Mouse (Mus musculus) MEL (cell line): ENCODE measurements around the gene Sipa1l1.

ENCODE experiments used
- CHD2 ChIP-seq: IDR thresholded peaks from 2 replicates; pipeline ENCODE4 v1.6.1; 2011; ENCODE audit warnings: low read length, improper control_type of control experiment
- CTCF ChIP-seq, 3 experiments: IDR thresholded peaks in 2 of 3; conservative IDR thresholded peaks in 1 of 3; 2 replicates each; pipeline ENCODE4 v1.5.1; 2011 to 2012; ENCODE audit warnings: low read length in 3 of 3, low read depth in 2 of 3, mild to moderate bottlenecking in 2 of 3, improper control_type of control experiment in 1 of 3, inconsistent platforms in 1 of 3, mixed read lengths in 1 of 3, moderate library complexity in 1 of 3; ENCODE audit not compliant: control insufficient read depth in 1 of 3, insufficient read depth in 1 of 3, poor library complexity in 1 of 3, severe bottlenecking in 1 of 3
- MAFK ChIP-seq: IDR thresholded peaks from 2 replicates; pipeline ENCODE4 v1.6.1; 2011; ENCODE audit warnings: low read depth, mild to moderate bottlenecking, low read length, improper control_type of control experiment, borderline replicate concordance
- MAZ ChIP-seq: IDR thresholded peaks from 2 replicates; pipeline ENCODE4 v1.6.1; 2012; ENCODE audit warnings: low read depth, mild to moderate bottlenecking, inconsistent platforms, low read length, improper control_type of control experiment
- MXI1 ChIP-seq: IDR thresholded peaks from 2 replicates; pipeline ENCODE4 v1.6.1; 2011; ENCODE audit warnings: mild to moderate bottlenecking, low read depth, low read length, improper control_type of control experiment
- POLR2A ChIP-seq, 2 experiments: IDR thresholded peaks; 2 replicates each; pipeline ENCODE4 v1.6.1; 2011 to 2012; ENCODE audit warnings: low read length in 2 of 2, mild to moderate bottlenecking in 2 of 2, control low read depth in 1 of 2, improper control_type of control experiment in 1 of 2, low read depth in 1 of 2, moderate library complexity in 1 of 2; ENCODE audit not compliant: control insufficient read depth in 1 of 2, insufficient read depth in 1 of 2, poor library complexity in 1 of 2
- RCOR1 ChIP-seq: IDR thresholded peaks from 2 replicates; pipeline ENCODE4 v1.6.1; 2012; ENCODE audit warnings: low read depth, mild to moderate bottlenecking, inconsistent platforms, low read length, improper control_type of control experiment
- SIN3A ChIP-seq: IDR thresholded peaks from 2 replicates; pipeline ENCODE4 v1.6.1; 2012; ENCODE audit warnings: low read length, improper control_type of control experiment, inconsistent platforms
- USF1 ChIP-seq: IDR thresholded peaks from 2 replicates; pipeline ENCODE4 v1.6.1; 2014; ENCODE audit warnings: low read depth, mild to moderate bottlenecking, inconsistent platforms, low read length, improper control_type of control experiment, moderate library complexity
- USF2 ChIP-seq, 2 experiments: IDR thresholded peaks; 2 replicates each; pipeline ENCODE4 v1.6.1; 2011 to 2012; ENCODE audit warnings: improper control_type of control experiment in 2 of 2, low read length in 2 of 2, borderline replicate concordance in 1 of 2, inconsistent platforms in 1 of 2, low read depth in 1 of 2, mild to moderate bottlenecking in 1 of 2; ENCODE audit not compliant: insufficient read depth in 1 of 2
- ZNF384 ChIP-seq: IDR thresholded peaks from 2 replicates; pipeline ENCODE4 v1.6.1; 2012; ENCODE audit warnings: low read depth, mild to moderate bottlenecking, inconsistent platforms, low read length, improper control_type of control experiment

- TF ChIP-seq USF1 (no peak), MAZ (no peak), MXI1 (no peak), CTCF (IDR thresholded peaks at IDR 0.05 in 2 of 3, conservative IDR thresholded peaks at IDR 0.05 in 1 of 3; ENCODE audit: control insufficient read depth in 1 of 3, insufficient read depth in 1 of 3, low read depth in 2 of 3, low read length in 3 of 3, poor library complexity in 1 of 3, severe bottlenecking in 1 of 3) (no peak), MAFK (no peak), SIN3A (no peak), ZNF384 (no peak), POLR2A (IDR thresholded peaks at IDR 0.05; ENCODE audit: control insufficient read depth in 1 of 2, insufficient read depth in 1 of 2, low read depth in 1 of 2, low read length in 2 of 2, poor library complexity in 1 of 2) (no peak), CHD2 (no peak), USF2 (IDR thresholded peaks at IDR 0.05; ENCODE audit: borderline replicate concordance in 1 of 2, insufficient read depth in 1 of 2, low read depth in 1 of 2, low read length in 2 of 2) (no peak), RCOR1 (no peak)
These were observed 95.1 kb downstream of the Sipa1l1 start for GRCm38 (mm10) chr12:82264083-82264851.
